Mouse (Mus musculus) gastrocnemius, postnatal 14 days (tissue): Measurements from ENCODE around the gene Zfhx3. TPM values are rescaled to one million over a fixed set of nuclear protein-coding genes. Genes with fewer than 3 reads are reported as not detected.
A peak's percentile ranks its signal among the peaks of the same experiment; 100 is the strongest.

Experiments
- DNase-seq: peaks from one replicate; pipeline ENCODE4 v3.0.0; 2021; ENCODE audit warnings: mixed read lengths
- intact Hi-C: fragments of 180-260 bp; cut with DNase I; formaldehyde crosslinking; loops from one replicate; pipeline ENCODE4 v1.15.1; 2025; ENCODE audit warnings: low total_unique reads
- total RNA-seq, 2 experiments: library from RNA; stranded (reverse); gene quantifications; 2 replicates each; pipeline ENCODE4 v1.2.3; 2021

Zfhx3 gene
- total RNA-seq, 2 experiments from 2014 or later: 9.7 to 10.8 TPM

GRCm38 (mm10) chr8:108904288-108904971 is 962.0 kb downstream of the Zfhx3 start:
- intact Hi-C loops: loop anchor here (10.0 kb wide), 1 partner anchor 110 kb away; no protein-coding TSS in a partner anchor
- DNase-seq: no peak

- intact Hi-C loops: loop anchor here (10.0 kb wide), 1 partner anchor 113 kb away; no protein-coding TSS in a partner anchor
These were observed 965.6 kb downstream of the Zfhx3 start for GRCm38 (mm10) chr8:108908066-108908465.

GRCm38 (mm10) chr8:108908540-108908939 is 966.1 kb downstream of the Zfhx3 start:
- intact Hi-C loops: loop anchor here (10.0 kb wide), 1 partner anchor 114 kb away; no protein-coding TSS in a partner anchor
- DNase-seq: no peak

More at GRCm38 (mm10) chr8:108908066-108908465, 965.6 kb downstream of the Zfhx3 start:
- no peak for DNase-seq

GRCm38 (mm10) chr8:108909035-108909434 is 966.6 kb downstream of the Zfhx3 start:
- intact Hi-C loops: loop anchor here (10.0 kb wide), 1 partner anchor 114 kb away; no protein-coding TSS in a partner anchor
- DNase-seq: no peak

GRCm38 (mm10) chr8:108909455-108909854 is 967.0 kb downstream of the Zfhx3 start:
- no peak for DNase-seq
- intact Hi-C loops: loop anchor here (10.0 kb wide), 1 partner anchor 115 kb away; no protein-coding TSS in a partner anchor

- intact Hi-C loops: loop anchor here (5.0 kb wide), 1 partner anchor 339 kb away; no protein-coding TSS in a partner anchor
- no peak for DNase-seq
These were observed 968.4 kb downstream of the Zfhx3 start for GRCm38 (mm10) chr8:108910843-108911242.

GRCm38 (mm10) chr8:108911511-108911910 is 969.1 kb downstream of the Zfhx3 start:
- DNase-seq: peak; percentile 85
- intact Hi-C loops: loop anchor here (5.0 kb wide), 1 partner anchor 339 kb away; no protein-coding TSS in a partner anchor

- no peak for DNase-seq
- intact Hi-C loops: loop anchor here (5.0 kb wide), 1 partner anchor 341 kb away; no protein-coding TSS in a partner anchor
These were observed 970.6 kb downstream of the Zfhx3 start for GRCm38 (mm10) chr8:108912998-108913397.

- DNase-seq: no peak
- intact Hi-C loops: no loop called here
These were observed 973.0 kb downstream of the Zfhx3 start for GRCm38 (mm10) chr8:108915425-108915824.

- intact Hi-C loops: no loop called here
- no peak for DNase-seq
These were observed 973.4 kb downstream of the Zfhx3 start for GRCm38 (mm10) chr8:108915876-108916275.

- DNase-seq: no peak
- intact Hi-C loops: no loop called here
These were observed 977.7 kb downstream of the Zfhx3 start for GRCm38 (mm10) chr8:108920151-108920550.

- no peak for DNase-seq
- intact Hi-C loops: no loop called here
These were observed 980.7 kb downstream of the Zfhx3 start for GRCm38 (mm10) chr8:108923161-108923560.

- intact Hi-C loops: no loop called here
- no peak for DNase-seq
These were observed 982.1 kb downstream of the Zfhx3 start for GRCm38 (mm10) chr8:108924526-108924925.

- intact Hi-C loops: no loop called here
- peak; percentile 73 for DNase-seq
These were observed 983.7 kb downstream of the Zfhx3 start for GRCm38 (mm10) chr8:108926106-108926505.

- no peak for DNase-seq
- intact Hi-C loops: no loop called here
These were observed 988.2 kb downstream of the Zfhx3 start for GRCm38 (mm10) chr8:108930635-108931034.

- intact Hi-C loops: no loop called here
These were observed 989.4 kb downstream of the Zfhx3 start for GRCm38 (mm10) chr8:108931837-108932236.

GRCm38 (mm10) chr8:108932729-108933128 is 990.3 kb downstream of the Zfhx3 start:
- intact Hi-C loops: no loop called here
- no peak for DNase-seq

More at GRCm38 (mm10) chr8:108931837-108932236, 989.4 kb downstream of the Zfhx3 start:
- DNase-seq: no peak

- DNase-seq: no peak
- intact Hi-C loops: no loop called here
These were observed 993.6 kb downstream of the Zfhx3 start for GRCm38 (mm10) chr8:108935834-108936694.

GRCm38 (mm10) chr8:108936695-108937448 is 994.4 kb downstream of the Zfhx3 start:
- intact Hi-C loops: no loop called here
- no peak for DNase-seq
